In genomic region chr12:71427974-71428373, GRCm38 (mm10) we compare ENCODE assay signal across 33 mouse cellular contexts.
"Had no signal": no experiment of that assay in that cellular context is flagged by ENCODE, and none has a peak within 500 bp of the region (broad histone marks: within the 10 kb centered on the region; RNA-seq: fewer than 3 reads in every experiment).

No protein-coding gene starts in this region.

- ATAC-seq: hindbrain, postnatal 0 days; inflammation-experienced regulatory T-cells, adult 6 months; intestine, embryonic 15.5 days had no signal

- H3K27ac ChIP-seq: heart, adult 2 months; heart, embryonic 10.5 days; heart, embryonic 13.5 days; heart, embryonic 15.5 days; hindbrain, embryonic 10.5 days; hindbrain, embryonic 12.5 days; hindbrain, embryonic 15.5 days; hindbrain, postnatal 0 days; intestine, embryonic 15.5 days; kidney, embryonic 15.5 days; kidney, postnatal 0 days; layer of hippocampus, adult 2 months; left cerebral cortex, adult 2 months had no signal

- H3K27me3 ChIP-seq: heart, embryonic 12.5 days; heart, embryonic 13.5 days; heart, embryonic 15.5 days; hindbrain, embryonic 12.5 days; hindbrain, embryonic 15.5 days; intestine, embryonic 15.5 days; kidney, embryonic 15.5 days had no signal

- H3K4me3 ChIP-seq: heart, adult 2 months; heart, embryonic 10.5 days; heart, embryonic 12.5 days; heart, embryonic 13.5 days; heart, embryonic 15.5 days; hindbrain, embryonic 10.5 days; hindbrain, embryonic 12.5 days; hindbrain, embryonic 13.5 days; hindbrain, embryonic 15.5 days; intestine, embryonic 15.5 days; kidney, embryonic 15.5 days; layer of hippocampus, adult 2 months; left cerebral cortex, adult 2 months had no signal

- H3K4me2 ChIP-seq: heart, embryonic 11.5 days; heart, embryonic 12.5 days; heart, embryonic 13.5 days; heart, embryonic 15.5 days; hindbrain, embryonic 12.5 days; hindbrain, embryonic 13.5 days; hindbrain, embryonic 15.5 days; intestine, embryonic 15.5 days; kidney, embryonic 15.5 days had no signal

- H3K9me3 ChIP-seq: heart, embryonic 10.5 days; heart, embryonic 12.5 days; heart, embryonic 13.5 days; heart, embryonic 15.5 days; hindbrain, embryonic 10.5 days; hindbrain, embryonic 12.5 days; hindbrain, embryonic 13.5 days; hindbrain, embryonic 15.5 days; intestine, embryonic 15.5 days; kidney, embryonic 15.5 days had no signal

- H3K36me3 ChIP-seq: heart, embryonic 10.5 days; heart, embryonic 12.5 days; heart, embryonic 13.5 days; heart, embryonic 15.5 days; hindbrain, embryonic 10.5 days; hindbrain, embryonic 12.5 days; hindbrain, embryonic 13.5 days; hindbrain, embryonic 15.5 days; intestine, embryonic 15.5 days; kidney, embryonic 15.5 days had no signal

- H3K9ac ChIP-seq: heart, embryonic 12.5 days; heart, embryonic 13.5 days; heart, embryonic 15.5 days; hindbrain, embryonic 12.5 days; hindbrain, embryonic 13.5 days; hindbrain, embryonic 15.5 days; intestine, embryonic 15.5 days; kidney, embryonic 15.5 days had no signal

- DNase-seq: heart, adult 2 months; heart, postnatal 10 days; heart, postnatal 14 days; heart, postnatal 36 days; heart, postnatal 4 days; kidney, adult 11 months; kidney, adult 18-20 months; kidney, adult 2 months; kidney, adult 8-10 months; kidney, adult 9 months; kidney, postnatal 10 days; kidney, postnatal 14 days; kidney, postnatal 25 days; kidney, postnatal 36 days; kidney, postnatal 4 days; layer of hippocampus, adult 9-11 months; layer of hippocampus, postnatal 36 days had no signal
